Mouse (Mus musculus): ENCODE data around the gene Shld1. TPM values are rescaled to one million over a fixed set of nuclear protein-coding genes. Genes with fewer than 3 reads are reported as not detected.

Shld1 gene
- total and polyA plus RNA-seq, 2 experiments from 2014 or later, result 17.3 to 20.6 TPM

GRCm38 (mm10) chr2:132670290-132670689 lies 16.4 kb upstream of the Shld1 start:
- WGBS, result 52% methylated on average over 4 of the region's 4 CpGs
- Histone ChIP-seq H3K9me3 (ENCODE audit: low read length) (no peaks in the 10 kb centered on the region), H3K4me1 (ENCODE audit: insufficient read depth) (no peaks in the 10 kb centered on the region), H3K4me3 (ENCODE audit: low read depth, low read length) (no peak overlapping the region), H3K36me3 (ENCODE audit: insufficient read depth) (no peaks in the 10 kb centered on the region), H3K27me3 (ENCODE audit: insufficient read depth, low read length) (no peaks in the 10 kb centered on the region), H3K4me2 (ENCODE audit: low read depth) (no peak overlapping the region), H3K9ac (no peak overlapping the region), H3K27ac (ENCODE audit: low read depth, low read length) (no peak overlapping the region)
- DNase-seq, result peak; percentile 40
- ATAC-seq, result peak; percentile 81
- no peak for TF ChIP-seq CTCF (IDR thresholded peaks at IDR 0.05; ENCODE audit: low read depth)

- ATAC-seq, result no peak
- H3K27ac ChIP-seq (ENCODE audit: low read depth, low read length), result no peak overlapping the region
- whole genome bisulfite sequencing, result 92% methylated on average over 3 of the region's 3 CpGs
- H3K9me3 ChIP-seq (ENCODE audit: low read length), result no peaks in the 10 kb centered on the region
- TF ChIP-seq CTCF (IDR thresholded peaks at IDR 0.05; ENCODE audit: low read depth), result no peak
- H3K9ac ChIP-seq, result no peak overlapping the region
- no peak overlapping the region for H3K4me2 ChIP-seq (ENCODE audit: low read depth)
- H3K4me3 ChIP-seq (ENCODE audit: low read depth, low read length), result no peak overlapping the region
- DNase-seq, result no peak
- no peaks in the 10 kb centered on the region for H3K27me3 ChIP-seq (ENCODE audit: insufficient read depth, low read length)
- H3K36me3 ChIP-seq (ENCODE audit: insufficient read depth), result no peaks in the 10 kb centered on the region
- no peaks in the 10 kb centered on the region for H3K4me1 ChIP-seq (ENCODE audit: insufficient read depth)
Measured at GRCm38 (mm10) chr2:132672121-132672520, 14.6 kb upstream of the Shld1 start.

- no peaks in the 10 kb centered on the region for H3K4me1 ChIP-seq (ENCODE audit: insufficient read depth)
- H3K4me2 ChIP-seq (ENCODE audit: low read depth), result no peak overlapping the region
- no peak for DNase-seq
- WGBS, result 83% methylated on average over 4 of the region's 4 CpGs
- no peak overlapping the region for H3K27ac ChIP-seq (ENCODE audit: low read depth, low read length)
- no peaks in the 10 kb centered on the region for H3K27me3 ChIP-seq (ENCODE audit: insufficient read depth, low read length)
- no peak overlapping the region for H3K4me3 ChIP-seq (ENCODE audit: low read depth, low read length)
- ATAC-seq, result no peak
- H3K9ac ChIP-seq, result no peak overlapping the region
- H3K36me3 ChIP-seq (ENCODE audit: insufficient read depth), result no peaks in the 10 kb centered on the region
- TF ChIP-seq CTCF (IDR thresholded peaks at IDR 0.05; ENCODE audit: low read depth), result no peak
- no peaks in the 10 kb centered on the region for H3K9me3 ChIP-seq (ENCODE audit: low read length)
Measured at GRCm38 (mm10) chr2:132676111-132676510, 10.6 kb upstream of the Shld1 start.

- Histone ChIP-seq H3K27ac (ENCODE audit: low read depth, low read length) (no peak overlapping the region), H3K9ac (no peak overlapping the region), H3K9me3 (ENCODE audit: low read length) (no peaks in the 10 kb centered on the region), H3K4me1 (ENCODE audit: insufficient read depth) (no peaks in the 10 kb centered on the region; the same call in 1 of the 2 replicates), H3K36me3 (ENCODE audit: insufficient read depth) (no peaks in the 10 kb centered on the region), H3K4me3 (ENCODE audit: low read depth, low read length) (no peak overlapping the region), H3K4me2 (ENCODE audit: low read depth) (no peak overlapping the region), H3K27me3 (ENCODE audit: insufficient read depth, low read length) (no peaks in the 10 kb centered on the region)
- no peak for TF ChIP-seq CTCF (IDR thresholded peaks at IDR 0.05; ENCODE audit: low read depth)
- DNase-seq, result no peak
- ATAC-seq, result no peak
Measured at GRCm38 (mm10) chr2:132685001-132685400, 1.7 kb upstream of the Shld1 start.

- TF ChIP-seq CTCF (IDR thresholded peaks at IDR 0.05; ENCODE audit: low read depth), result no peak
- Histone ChIP-seq H3K36me3 (ENCODE audit: insufficient read depth) (no peaks in the 10 kb centered on the region), H3K27ac (ENCODE audit: low read depth, low read length) (no peak overlapping the region), H3K27me3 (ENCODE audit: insufficient read depth, low read length) (no peaks in the 10 kb centered on the region), H3K4me1 (ENCODE audit: insufficient read depth) (no peaks in the 10 kb centered on the region; the same call in 1 of the 2 replicates), H3K4me3 (ENCODE audit: low read depth, low read length) (no peak overlapping the region), H3K9me3 (ENCODE audit: low read length) (no peaks in the 10 kb centered on the region), H3K9ac (no peak overlapping the region), H3K4me2 (ENCODE audit: low read depth) (no peak overlapping the region)
- ATAC-seq (no peak), DNase-seq (no peak)
- 81% methylated on average over 7 of the region's 7 CpGs for WGBS
Measured at GRCm38 (mm10) chr2:132688611-132689021, 1.9 kb downstream of the Shld1 start.

- Histone ChIP-seq H3K4me2 (ENCODE audit: low read depth) (no peak overlapping the region), H3K4me3 (ENCODE audit: low read depth, low read length) (no peak overlapping the region), H3K9ac (no peak overlapping the region), H3K4me1 (ENCODE audit: insufficient read depth) (no peaks in the 10 kb centered on the region; the same call in 1 of the 2 replicates), H3K27me3 (ENCODE audit: insufficient read depth, low read length) (no peaks in the 10 kb centered on the region), H3K9me3 (ENCODE audit: low read length) (no peaks in the 10 kb centered on the region), H3K36me3 (ENCODE audit: insufficient read depth) (no peaks in the 10 kb centered on the region), H3K27ac (ENCODE audit: low read depth, low read length) (peak overlapping the region; percentile 60; the same call in 1 of the 2 replicates)
- no peak for TF ChIP-seq CTCF (IDR thresholded peaks at IDR 0.05; ENCODE audit: low read depth)
- 58% methylated on average over 4 of the region's 4 CpGs for WGBS
- no peak for ATAC-seq
- DNase-seq, result no peak
Measured at GRCm38 (mm10) chr2:132689188-132689568, 2.4 kb downstream of the Shld1 start.

GRCm38 (mm10) chr2:132689569-132690231 lies 3.0 kb downstream of the Shld1 start:
- DNase-seq (peak; percentile 37), ATAC-seq (no peak)
- Histone ChIP-seq H3K4me2 (ENCODE audit: low read depth) (no peak overlapping the region), H3K27me3 (ENCODE audit: insufficient read depth, low read length) (no peaks in the 10 kb centered on the region), H3K4me3 (ENCODE audit: low read depth, low read length) (no peak overlapping the region), H3K36me3 (ENCODE audit: insufficient read depth) (no peaks in the 10 kb centered on the region; the same call in 1 of the 2 replicates), H3K4me1 (ENCODE audit: insufficient read depth) (no peaks in the 10 kb centered on the region; the same call in 1 of the 2 replicates), H3K9me3 (ENCODE audit: low read length) (no peaks in the 10 kb centered on the region), H3K9ac (no peak overlapping the region), H3K27ac (ENCODE audit: low read depth, low read length) (peak overlapping the region; percentile 60; the same call in 1 of the 2 replicates)
- WGBS, result 55% methylated on average over 15 of the region's 15 CpGs
- no peak for TF ChIP-seq CTCF (IDR thresholded peaks at IDR 0.05; ENCODE audit: low read depth)
